Mouse (Mus musculus): ENCODE measurements at regions not wholly inside any gene's neighbourhood (a gene's known extent, or its start where the extent isn't known, plus 50 kb on each side); places are given as distances from the start of the nearest gene placed in this dataset.

DNA sequence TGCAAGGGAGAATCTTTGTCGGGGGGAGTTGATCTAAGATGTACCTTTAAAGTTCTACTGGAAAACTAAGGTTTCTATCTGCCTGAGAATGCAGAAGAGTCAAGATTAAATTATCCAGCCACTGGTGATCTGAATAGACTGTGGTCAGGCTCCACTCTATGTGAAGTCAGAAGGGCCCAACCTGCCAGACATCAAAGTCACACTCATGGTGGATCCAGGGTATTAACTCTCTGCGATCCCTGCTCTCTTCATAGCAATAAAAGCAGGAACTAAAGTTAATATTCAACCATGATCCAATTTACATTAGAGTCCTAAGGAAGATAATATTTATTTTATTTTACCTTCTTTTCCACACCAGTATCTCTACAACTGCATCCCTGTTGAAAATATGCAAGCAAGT is 242.5 kb downstream of the Efnb2 start:
- TF ChIP-seq POLR2A (IDR thresholded peaks at IDR 0.05; ENCODE audit: borderline replicate concordance, extremely low read depth, low read depth, low read length) (no peak), CTCF (IDR thresholded peaks at IDR 0.05; ENCODE audit: insufficient read depth, low read length) (no peak)
